Mouse (Mus musculus): ENCODE results near the gene Gm11639. TPM values are rescaled to one million over a fixed set of nuclear protein-coding genes. Genes with fewer than 3 reads are reported as not detected.
"Not testable (repeated sequence)": the region's sequence is repeated elsewhere in the genome, so short reads cannot be mapped to it uniquely, and the experiment has no call there.

The Gm11639 gene
- polyA plus RNA-seq, 1 experiment from 2014 or later = 0.60 TPM

DNA sequence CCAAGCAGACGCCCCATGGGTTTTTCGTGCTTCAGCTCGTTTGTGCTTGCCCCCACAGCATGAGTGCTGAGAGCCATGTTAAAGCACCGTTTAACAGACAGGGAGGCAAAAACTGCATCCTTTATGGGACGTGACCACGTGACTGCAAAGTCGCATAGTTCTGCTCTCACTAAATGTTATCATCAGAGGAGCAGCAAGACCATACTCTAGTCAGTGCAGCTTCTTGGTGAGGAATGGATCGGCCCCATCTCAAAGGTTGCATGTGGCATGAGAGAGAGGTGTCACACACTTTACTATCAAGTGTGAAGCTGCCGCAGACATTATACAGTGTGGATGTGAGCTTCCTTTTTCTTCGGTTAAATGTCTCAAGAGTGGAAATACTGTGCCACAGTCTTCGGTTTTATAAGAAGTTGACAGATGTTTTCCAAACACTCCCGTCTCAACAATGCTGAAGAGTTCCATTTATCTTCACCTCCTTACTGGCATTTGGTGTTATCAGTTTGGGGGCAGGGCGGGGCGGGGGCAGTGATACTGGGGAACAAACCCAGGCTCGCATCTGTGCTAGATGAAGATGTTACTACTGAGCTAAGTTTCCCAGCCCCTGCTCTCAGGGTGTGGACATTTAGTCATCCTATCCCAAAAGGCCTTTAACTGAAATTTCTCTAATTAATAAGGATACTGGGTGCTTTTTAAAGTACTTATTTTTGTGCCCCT, 296.0 kb downstream of the Gm11639 start:
- Histone ChIP-seq H3K4me1 (replicated peaks) (no peaks in the 10 kb centered on the region), H3K36me3 (no peaks in the 10 kb centered on the region), H3K4me3 (no peak overlapping the region), H3K9ac (no peak overlapping the region), H3K9me3 (no peaks in the 10 kb centered on the region), H3K27me3 (no peaks in the 10 kb centered on the region), H3K27ac (replicated peaks) (no peak overlapping the region), H3K4me2 (no peak overlapping the region)
- no peak for ATAC-seq (ENCODE audit: low FRiP score, low read depth)
- 79% methylated on average over 15 of the region's 15 CpGs for WGBS

- WGBS = 69% methylated on average over 2 of the region's 2 CpGs
- no peak overlapping the region for H3K4me3 ChIP-seq
- no peaks in the 10 kb centered on the region for H3K4me1 ChIP-seq (replicated peaks)
- no peak overlapping the region for H3K4me2 ChIP-seq
- no peak for ATAC-seq (ENCODE audit: low FRiP score, low read depth)
- no peaks in the 10 kb centered on the region for H3K9me3 ChIP-seq
- no peak overlapping the region for H3K9ac ChIP-seq
- H3K27me3 ChIP-seq = no peaks in the 10 kb centered on the region
- no peak overlapping the region for H3K27ac ChIP-seq (replicated peaks)
- H3K36me3 ChIP-seq = no peaks in the 10 kb centered on the region
Measured at GRCm38 (mm10) chr11:105009232-105009631, 323.7 kb downstream of the Gm11639 start.

- no peaks in the 10 kb centered on the region for H3K4me1 ChIP-seq (replicated peaks)
- no peak overlapping the region for H3K27ac ChIP-seq (replicated peaks)
- no peak overlapping the region for H3K4me2 ChIP-seq
- no peak for ATAC-seq (ENCODE audit: low FRiP score, low read depth)
- H3K9me3 ChIP-seq = no peaks in the 10 kb centered on the region
- no peak overlapping the region for H3K9ac ChIP-seq
- 77% methylated on average over 7 of the region's 7 CpGs for WGBS
- H3K27me3 ChIP-seq = no peaks in the 10 kb centered on the region
- no peak overlapping the region for H3K4me3 ChIP-seq
- no peaks in the 10 kb centered on the region for H3K36me3 ChIP-seq
Measured at GRCm38 (mm10) chr11:105021071-105021470, 335.6 kb downstream of the Gm11639 start.

DNA sequence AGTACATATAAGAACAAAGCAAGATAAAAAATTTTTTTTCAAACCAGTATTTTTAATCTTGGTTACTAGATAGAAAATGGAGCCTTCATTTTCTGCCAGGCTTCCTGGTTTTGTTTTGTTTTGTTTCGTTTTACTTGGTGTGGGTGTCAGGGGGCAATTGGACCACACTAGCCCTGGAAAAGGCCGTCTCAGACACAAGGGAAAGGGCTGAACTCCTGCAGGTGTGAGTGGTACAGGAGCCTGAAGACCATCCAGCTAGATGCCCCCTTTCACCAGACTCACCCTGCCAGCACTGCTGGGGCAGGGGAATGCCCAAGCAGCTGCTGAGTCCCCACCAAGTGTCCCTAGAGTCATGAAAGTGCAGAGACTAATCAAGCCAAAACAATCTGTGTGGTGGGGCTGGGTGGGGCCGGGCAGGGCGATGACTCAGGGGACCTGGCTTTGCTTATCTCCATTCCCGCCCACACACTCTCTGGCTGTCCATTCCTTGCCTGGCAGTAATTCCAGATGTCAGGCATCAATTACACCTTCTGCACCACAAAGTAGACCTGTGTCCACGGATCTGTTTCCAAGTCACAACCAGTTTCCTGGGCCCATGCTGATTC, 343.3 kb downstream of the Gm11639 start:
- no peaks in the 10 kb centered on the region for H3K36me3 ChIP-seq
- H3K9ac ChIP-seq = no peak overlapping the region
- 81% methylated on average over 6 of the region's 6 CpGs for WGBS
- no peak for ATAC-seq (ENCODE audit: low FRiP score, low read depth)
- H3K4me1 ChIP-seq (replicated peaks) = 0 out of 2 replicates have a peak, but pooled peaks cover 4% of the 10 kb centered on the region
- no peaks in the 10 kb centered on the region for H3K9me3 ChIP-seq
- no peaks in the 10 kb centered on the region for H3K27me3 ChIP-seq
- H3K27ac ChIP-seq (replicated peaks) = no peak overlapping the region
- H3K4me3 ChIP-seq = no peak overlapping the region
- H3K4me2 ChIP-seq = no peak overlapping the region

DNA sequence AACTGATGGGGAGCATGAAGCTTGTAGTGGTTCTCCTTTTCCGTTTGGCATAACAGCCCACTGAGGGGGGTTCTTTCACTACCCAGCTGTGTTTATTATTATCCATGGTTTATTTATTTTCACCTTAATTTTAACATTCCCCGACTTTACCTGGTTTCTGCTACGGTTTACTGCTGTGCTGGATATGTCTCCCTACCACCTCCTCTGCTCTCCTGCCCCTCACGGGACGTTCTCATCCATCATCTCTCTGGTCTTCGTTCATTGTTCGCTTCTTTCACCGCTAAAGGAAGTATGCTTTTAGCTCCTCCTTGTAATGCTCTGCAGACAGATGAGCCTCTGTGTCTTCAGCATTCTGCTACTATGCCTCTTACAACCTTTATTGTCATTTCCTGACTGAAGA, 344.0 kb downstream of the Gm11639 start:
- H3K27ac ChIP-seq (replicated peaks) = no peak overlapping the region
- no peaks in the 10 kb centered on the region for H3K36me3 ChIP-seq
- 77% methylated on average over 8 of the region's 8 CpGs for WGBS
- H3K4me3 ChIP-seq = no peak overlapping the region
- H3K4me1 ChIP-seq (replicated peaks) = 0 out of 2 replicates have a peak, but pooled peaks cover 4% of the 10 kb centered on the region
- no peak overlapping the region for H3K9ac ChIP-seq
- ATAC-seq (ENCODE audit: low FRiP score, low read depth) = no peak
- H3K27me3 ChIP-seq = no peaks in the 10 kb centered on the region
- H3K9me3 ChIP-seq = no peaks in the 10 kb centered on the region
- no peak overlapping the region for H3K4me2 ChIP-seq

- no peak for ATAC-seq (ENCODE audit: low FRiP score, low read depth)
- WGBS = 84% methylated on average over 6 of the region's 6 CpGs
- Histone ChIP-seq H3K27ac (replicated peaks) (no peak overlapping the region), H3K9me3 (no peaks in the 10 kb centered on the region), H3K4me2 (no peak overlapping the region), H3K4me1 (replicated peaks) (0 out of 2 replicates have a peak, but pooled peaks cover 4% of the 10 kb centered on the region), H3K27me3 (no peaks in the 10 kb centered on the region), H3K36me3 (no peaks in the 10 kb centered on the region), H3K4me3 (no peak overlapping the region), H3K9ac (no peak overlapping the region)
Measured at GRCm38 (mm10) chr11:105030229-105030628, 344.7 kb downstream of the Gm11639 start.

DNA sequence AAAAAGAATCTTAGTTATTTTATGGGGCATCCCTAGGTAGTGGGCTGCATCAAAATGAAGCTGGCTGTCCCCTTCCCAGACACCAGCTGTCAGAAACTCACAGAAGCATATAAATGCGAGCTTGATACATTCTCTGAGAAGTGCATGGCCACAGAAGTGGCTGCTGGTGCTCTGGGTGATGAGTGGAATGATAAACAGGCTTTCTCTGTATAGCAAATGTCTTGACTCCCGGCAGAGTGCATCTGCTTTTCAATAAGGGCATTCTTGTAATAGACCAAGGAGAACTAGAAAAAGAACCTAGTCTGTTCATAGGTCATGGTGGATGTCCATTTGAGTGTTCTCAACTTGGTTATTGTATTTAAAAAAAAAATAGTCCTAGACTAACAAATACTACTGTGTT, 345.6 kb downstream of the Gm11639 start:
- H3K27me3 ChIP-seq = no peaks in the 10 kb centered on the region
- H3K9me3 ChIP-seq = no peaks in the 10 kb centered on the region
- H3K4me3 ChIP-seq = no peak overlapping the region
- H3K27ac ChIP-seq (replicated peaks) = no peak overlapping the region; the same call in 1 of the 2 replicates
- H3K4me2 ChIP-seq = no peak overlapping the region
- ATAC-seq (ENCODE audit: low FRiP score, low read depth) = 0 out of 2 replicates have a peak, but pooled peaks have one; percentile 38
- no peak overlapping the region for H3K9ac ChIP-seq
- WGBS = 33% methylated on average over 2 of the region's 2 CpGs
- 0 out of 2 replicates have a peak, but pooled peaks cover 4% of the 10 kb centered on the region for H3K4me1 ChIP-seq (replicated peaks)
- H3K36me3 ChIP-seq = no peaks in the 10 kb centered on the region

DNA sequence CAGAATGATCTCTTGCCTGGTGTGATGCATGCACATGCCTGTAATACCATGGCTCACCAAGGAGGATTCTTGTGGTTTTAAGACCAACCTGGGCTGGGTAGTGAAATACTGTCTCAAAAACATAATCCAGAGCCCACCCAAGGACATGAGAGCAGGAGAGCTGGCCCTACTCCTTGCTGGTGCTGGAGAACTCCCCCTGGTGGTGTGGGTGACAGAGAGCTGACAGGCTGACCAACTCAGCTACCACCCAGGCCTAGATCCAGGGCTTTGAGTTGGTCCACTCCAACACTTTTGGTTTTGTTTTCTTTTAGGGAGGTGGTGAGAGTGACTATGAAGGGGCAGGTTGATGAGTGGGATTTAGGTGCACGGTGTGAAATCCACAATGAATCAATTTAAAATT, 349.6 kb downstream of the Gm11639 start:
- Histone ChIP-seq H3K36me3 (no peaks in the 10 kb centered on the region), H3K4me1 (replicated peaks) (0 out of 2 replicates have a peak, but pooled peaks cover 4% of the 10 kb centered on the region), H3K27me3 (no peaks in the 10 kb centered on the region), H3K27ac (replicated peaks) (no peak overlapping the region), H3K4me2 (no peak overlapping the region), H3K9ac (no peak overlapping the region), H3K4me3 (no peak overlapping the region), H3K9me3 (no peaks in the 10 kb centered on the region)
- 93% methylated on average over 1 of the region's 1 CpGs for WGBS
- ATAC-seq (ENCODE audit: low FRiP score, low read depth) = no peak

DNA sequence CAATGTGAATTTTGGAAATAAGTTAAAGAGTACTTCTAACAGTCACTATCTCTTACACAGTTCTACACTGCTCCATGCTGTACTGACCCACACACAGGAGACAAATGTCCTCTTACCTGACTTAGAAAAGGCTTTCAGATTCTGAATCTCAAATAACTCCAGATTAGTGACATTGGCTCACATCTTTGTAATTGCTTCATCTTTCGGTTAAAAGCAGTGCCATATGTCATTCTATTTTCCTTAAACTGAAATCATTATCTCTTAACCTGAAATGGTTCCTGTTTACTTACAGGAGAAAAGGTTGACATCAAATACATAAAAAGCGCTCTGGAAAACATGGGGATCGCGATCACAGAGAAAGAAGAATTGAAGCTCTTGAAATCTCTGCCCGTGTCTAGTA, 377.8 kb downstream of the Gm11639 start, which contains the start of gene Efcab3:
Gene Efcab3, plus strand, starts transcription at position 301 of the 400 bp plus-strand sequence.
- WGBS = 93% methylated on average over 5 of the region's 5 CpGs
- H3K4me1 ChIP-seq (replicated peaks) = no peaks in the 10 kb centered on the region
- ATAC-seq (ENCODE audit: low FRiP score, low read depth) = no peak

GRCm38 (mm10) chr11:105112448-105112847, 426.9 kb downstream of the Gm11639 start:
- not testable (repeated sequence) for H3K4me2 ChIP-seq

More for the DNA sequence above, 377.8 kb downstream of the Gm11639 start, which contains the start of gene Efcab3:
- no peaks in the 10 kb centered on the region for H3K36me3 ChIP-seq
- H3K9me3 ChIP-seq = 0 out of 2 replicates have a peak, but pooled peaks cover 4% of the 10 kb centered on the region
- H3K4me3 ChIP-seq = no peak within 1 kb of the TSS
- H3K27me3 ChIP-seq = no peaks in the 10 kb centered on the region
- H3K27ac ChIP-seq (replicated peaks) = no peak within 1 kb of the TSS
- H3K4me2 ChIP-seq = no peak within 1 kb of the TSS
- H3K9ac ChIP-seq = no peak within 1 kb of the TSS

DNA sequence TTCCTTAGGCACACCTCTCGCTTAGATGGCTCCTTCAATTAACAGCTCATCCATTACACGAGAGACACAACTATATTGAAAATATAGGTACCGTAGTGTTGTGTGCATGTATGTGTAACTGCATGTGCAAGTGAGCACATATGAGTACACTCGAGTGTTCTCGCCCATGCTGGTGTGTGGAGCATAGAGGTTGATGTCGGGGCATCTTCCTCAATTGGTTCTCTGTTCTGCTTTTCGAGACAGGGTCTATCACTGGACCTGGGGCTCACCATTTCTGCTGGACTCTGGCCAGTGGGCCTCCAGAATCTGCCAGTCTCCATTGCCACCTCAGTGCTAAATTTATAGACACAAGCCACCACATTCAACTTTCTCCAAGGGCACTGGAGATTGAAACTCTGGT, 432.3 kb downstream of the Gm11639 start:
- no peaks in the 10 kb centered on the region for H3K36me3 ChIP-seq
- ATAC-seq (ENCODE audit: low FRiP score, low read depth) = no peak
- no peaks in the 10 kb centered on the region for H3K4me1 ChIP-seq (replicated peaks)
- H3K27ac ChIP-seq (replicated peaks) = no peak overlapping the region
- WGBS = 86% methylated on average over 7 of the region's 7 CpGs
- H3K9me3 ChIP-seq = no peaks in the 10 kb centered on the region
- no peak overlapping the region for H3K4me3 ChIP-seq
- H3K9ac ChIP-seq = no peak overlapping the region
- H3K4me2 ChIP-seq = no peak overlapping the region
- H3K27me3 ChIP-seq = no peaks in the 10 kb centered on the region

More at GRCm38 (mm10) chr11:105112448-105112847, 426.9 kb downstream of the Gm11639 start:
- not testable (repeated sequence) for H3K27me3 ChIP-seq; H3K4me3 ChIP-seq; H3K36me3 ChIP-seq; H3K9me3 ChIP-seq; H3K4me1 ChIP-seq (replicated peaks); H3K27ac ChIP-seq (replicated peaks); H3K9ac ChIP-seq; ATAC-seq (ENCODE audit: low FRiP score, low read depth)
- 78% methylated on average over 22 of the region's 22 CpGs for WGBS

GRCm38 (mm10) chr11:105120551-105121061, 435.1 kb downstream of the Gm11639 start:
- H3K27me3 ChIP-seq = no peaks in the 10 kb centered on the region
- H3K4me2 ChIP-seq = no peak overlapping the region
- H3K9me3 ChIP-seq = no peaks in the 10 kb centered on the region
- no peak for ATAC-seq (ENCODE audit: low FRiP score, low read depth)
- no peaks in the 10 kb centered on the region for H3K36me3 ChIP-seq
- H3K9ac ChIP-seq = no peak overlapping the region
- H3K27ac ChIP-seq (replicated peaks) = no peak overlapping the region
- WGBS = 48% methylated on average over 4 of the region's 4 CpGs
- H3K4me3 ChIP-seq = no peak overlapping the region
- no peaks in the 10 kb centered on the region for H3K4me1 ChIP-seq (replicated peaks)

All from hindbrain, embryonic 15.5 days (tissue).